22 mouse cellular contexts compared by ENCODE assay signal in the genomic region with DNA sequence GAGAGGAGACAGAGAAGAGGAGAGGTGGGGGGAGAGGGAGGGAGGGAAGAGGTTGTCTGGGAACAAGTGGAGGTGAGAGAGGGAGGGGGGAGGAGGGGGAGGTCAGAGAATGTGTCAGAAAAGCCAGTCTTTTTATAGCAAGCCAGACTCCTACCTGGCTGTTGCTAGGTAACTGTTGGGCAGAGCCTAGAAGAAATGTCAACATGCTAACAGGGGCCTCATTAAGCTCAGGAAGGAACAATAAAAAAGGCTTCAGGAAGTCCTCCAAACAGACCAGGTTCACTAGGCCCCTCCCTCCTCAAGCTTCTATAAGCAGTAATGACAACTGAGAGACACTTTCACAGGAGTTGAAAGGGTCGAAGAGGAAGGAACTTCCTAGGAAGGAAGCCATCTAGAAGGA.
"Had no signal": no experiment of that assay in that cellular context is flagged by ENCODE, and none has a peak within 500 bp of the region (broad histone marks: within the 10 kb centered on the region; RNA-seq: fewer than 3 reads in every experiment).

No protein-coding gene starts in this region.

- H3K9ac ChIP-seq: limb, embryonic 13.5 days; liver, embryonic 12.5 days; liver, embryonic 15.5 days; midbrain, embryonic 13.5 days; neural tube, embryonic 13.5 days had no signal

- H3K27ac ChIP-seq: kidney, postnatal 0 days; layer of hippocampus, adult 2 months; limb, embryonic 10.5 days; limb, embryonic 13.5 days; liver, embryonic 12.5 days; liver, embryonic 15.5 days; midbrain, embryonic 10.5 days; midbrain, embryonic 13.5 days; neural tube, embryonic 13.5 days had no signal

- H3K9me3 ChIP-seq: limb, embryonic 10.5 days; limb, embryonic 13.5 days; liver, embryonic 12.5 days; liver, embryonic 15.5 days; midbrain, embryonic 10.5 days; midbrain, embryonic 13.5 days; neural tube, embryonic 13.5 days had no signal

- H3K4me3 ChIP-seq: layer of hippocampus, adult 2 months; limb, embryonic 10.5 days; limb, embryonic 13.5 days; liver, embryonic 12.5 days; liver, embryonic 15.5 days; megakaryocyte, embryonic 14.5 days; midbrain, embryonic 10.5 days; midbrain, embryonic 13.5 days; myocyte; neural tube, embryonic 13.5 days had no signal

- H3K36me3 ChIP-seq: limb, embryonic 10.5 days; limb, embryonic 13.5 days; liver, embryonic 12.5 days; liver, embryonic 15.5 days; midbrain, embryonic 10.5 days; midbrain, embryonic 13.5 days; neural tube, embryonic 13.5 days had no signal

- H3K4me1 ChIP-seq: limb, embryonic 13.5 days; liver, embryonic 12.5 days; liver, embryonic 15.5 days; megakaryocyte, embryonic 14.5 days; midbrain, embryonic 10.5 days; midbrain, embryonic 13.5 days; neural tube, embryonic 13.5 days had no signal

- DNase-seq: kidney, adult 2 months; kidney, postnatal 25 days; layer of hippocampus, adult 9-11 months; liver; lung, adult 18-20 months; lung, postnatal 36 days; retina, postnatal 1 day; thymus, adult 2 months; thymus, postnatal 14 days; thymus, postnatal 4 days had no signal

- ATAC-seq: liver, embryonic 12.5 days; midbrain, embryonic 13.5 days; midbrain, embryonic 16.5 days had no signal

- H3K27me3 ChIP-seq: limb, embryonic 13.5 days; liver, embryonic 12.5 days; liver, embryonic 15.5 days; megakaryocyte, embryonic 14.5 days; midbrain, embryonic 13.5 days; neural tube, embryonic 13.5 days had no signal

- H3K4me2 ChIP-seq: limb, embryonic 13.5 days; liver, embryonic 12.5 days; liver, embryonic 15.5 days; midbrain, embryonic 13.5 days; neural tube, embryonic 13.5 days had no signal
